Mouse (Mus musculus): ENCODE results near the gene 2510009E07Rik.

DNA sequence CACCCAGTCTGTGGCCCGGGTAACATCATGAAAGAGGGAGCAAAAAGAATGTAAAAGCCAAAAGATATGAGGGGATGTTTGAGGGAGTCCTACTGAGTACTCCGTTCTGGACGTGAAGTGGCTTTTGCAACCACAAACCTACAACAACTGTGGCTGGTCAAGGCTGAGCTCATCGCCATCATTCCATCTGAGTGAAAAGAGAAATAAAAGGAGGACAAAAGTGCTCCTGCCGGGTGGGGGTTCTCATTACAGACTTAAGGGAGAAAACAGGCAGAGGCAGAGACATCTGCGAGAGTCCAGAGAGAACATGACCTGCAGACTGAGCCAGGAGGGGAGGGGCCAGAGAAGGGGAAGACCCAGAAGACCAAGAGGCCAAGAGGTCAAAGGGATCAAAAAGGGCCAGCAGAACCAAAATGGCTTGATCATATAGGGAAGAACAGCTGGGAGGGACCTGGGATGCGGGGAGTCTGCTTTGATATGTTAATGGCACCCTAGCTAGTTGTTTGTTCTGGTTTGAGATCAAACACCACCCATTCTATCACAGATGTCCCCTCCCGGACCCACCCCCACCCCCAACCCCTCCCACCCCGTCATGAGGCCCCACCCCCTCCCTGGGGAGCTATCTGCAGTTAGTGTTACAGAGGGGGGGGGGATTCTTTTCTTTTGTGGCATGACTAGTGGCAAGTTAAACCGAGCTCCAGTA lies 7.3 kb upstream of the 2510009E07Rik start:
- TF ChIP-seq POLR2A (IDR thresholded peaks at IDR 0.05; ENCODE audit: insufficient read depth, low read depth, low read length) (no peak), CTCF (IDR thresholded peaks at IDR 0.05) (no peak)

Data from heart, adult 2 months (tissue).